Mouse (Mus musculus) macrophage (primary cell): ENCODE data around the gene Zic4. TPM values are rescaled to one million over a fixed set of nuclear protein-coding genes. Genes with fewer than 3 reads are reported as not detected.

Experiments used
- H3K27ac ChIP-seq: fragments of 350-480 bp; formaldehyde crosslinking; 2 replicates; pipeline ENCODE4 v1.9.0; 2021
- H3K36me3 ChIP-seq: fragments of 350-480 bp; formaldehyde crosslinking; 2 replicates; pipeline ENCODE4 v1.9.0; 2021; ENCODE audit errors: inconsistent target
- H3K4me3 ChIP-seq: fragments of 350-480 bp; formaldehyde crosslinking; 2 replicates; pipeline ENCODE4 v1.9.0; 2021; ENCODE audit errors: inconsistent target
- H3K79me2 ChIP-seq: fragments of 350-480 bp; formaldehyde crosslinking; 2 replicates; pipeline ENCODE4 v1.9.0; 2021; ENCODE audit errors: inconsistent target
- WGBS: methylation state at CpG from one replicate; pipeline ENCODE4 v1.1.7; 2026; ENCODE audit warnings: inconsistent platforms; ENCODE audit not compliant: missing documents; 5-methylcytosine and 5-hydroxymethylcytosine counted together
- polyA plus RNA-seq: library from polyadenylated mRNA; stranded (reverse); fragments of 250-400 nt; gene quantifications from 3 replicates; pipeline ENCODE4 v1.2.4, GENCODE M21; 2018; ENCODE audit warnings: inconsistent platforms

Gene Zic4
- polyA plus RNA-seq, 1 experiment from 2014 or later = not detected

DNA sequence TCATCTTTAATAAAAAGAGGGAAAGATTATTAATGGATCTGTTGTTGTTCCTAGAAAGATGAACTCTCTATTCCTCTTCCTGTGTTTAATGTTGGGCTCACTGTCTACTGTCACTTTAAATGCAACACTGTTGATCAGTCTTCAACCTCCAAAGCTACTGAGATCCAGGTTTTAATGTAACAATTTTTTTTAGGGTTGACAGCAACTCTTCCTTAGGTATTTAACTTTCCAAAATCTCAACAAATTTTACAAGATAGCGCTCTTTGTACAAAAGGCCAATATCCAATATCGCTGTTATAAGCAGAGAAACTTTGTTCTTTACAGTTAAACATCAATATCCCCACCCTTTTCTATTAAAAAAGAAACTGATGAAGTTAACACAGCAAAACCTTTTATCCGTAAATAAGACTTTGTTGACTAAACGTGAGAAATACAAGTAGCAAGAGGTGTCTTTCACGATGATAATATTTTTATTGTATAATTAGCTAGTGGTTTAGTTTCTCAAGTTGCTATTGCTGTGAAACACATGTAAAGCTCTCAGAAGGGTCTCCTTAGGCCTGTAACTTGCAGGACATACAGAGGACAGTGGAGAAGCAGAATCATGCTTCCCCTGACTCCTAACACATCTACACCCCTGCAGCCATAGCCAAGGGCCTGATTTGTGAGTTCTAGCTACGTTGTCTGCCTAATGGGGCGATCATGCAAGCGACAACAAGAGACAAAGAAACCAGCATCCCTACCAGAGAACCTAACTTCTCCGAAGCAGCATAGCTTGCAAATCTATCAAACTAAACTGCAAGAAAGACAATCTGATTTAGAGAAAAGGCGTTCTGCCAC lies 3.1 kb upstream of the Zic4 start:
- WGBS = 18% methylated on average over 10 of the region's 10 CpGs
- no peak overlapping the region for H3K27ac ChIP-seq
- H3K36me3 ChIP-seq = no peaks in the 10 kb centered on the region
- no peak overlapping the region for H3K4me3 ChIP-seq
- H3K79me2 ChIP-seq = no peaks in the 10 kb centered on the region

DNA sequence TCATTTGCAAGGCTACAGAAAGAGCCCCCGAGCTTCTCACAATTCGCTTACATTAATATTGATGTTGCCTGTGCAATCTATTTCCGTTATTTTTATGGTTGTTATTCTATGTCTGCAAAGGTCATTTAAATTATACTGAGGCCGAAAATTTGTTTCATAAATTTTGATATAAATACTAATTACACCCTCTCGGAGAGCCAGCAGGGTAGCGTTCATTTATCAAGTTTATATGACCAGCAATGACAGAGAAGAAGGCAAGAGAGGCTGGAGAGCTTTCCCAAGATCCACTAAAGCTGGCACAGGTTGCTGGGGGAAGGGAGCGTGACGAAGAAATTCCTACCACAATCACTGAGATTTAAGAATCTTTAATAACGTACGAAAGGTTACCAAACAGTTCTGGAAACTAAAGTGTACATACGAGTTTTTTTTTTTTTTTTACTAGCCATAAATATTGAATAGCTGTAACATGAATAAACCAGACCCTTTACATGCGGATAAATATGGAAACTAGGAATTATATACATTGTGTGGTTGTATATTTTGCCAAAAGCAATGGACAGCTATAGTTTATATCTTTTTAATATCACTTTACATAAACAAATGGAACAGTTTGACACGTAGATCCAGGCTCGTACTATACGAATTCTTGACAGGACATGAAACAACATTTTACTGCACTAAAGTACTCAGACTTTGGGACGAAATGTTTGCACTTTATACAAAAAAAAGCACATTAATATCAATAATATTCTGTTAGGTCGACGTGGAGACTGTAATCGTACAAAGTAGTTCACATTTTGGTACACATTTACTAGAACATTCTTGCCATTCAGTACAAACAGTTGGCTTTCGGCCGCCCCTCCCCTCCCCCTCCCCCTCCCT lies 1.8 kb upstream of the Zic4 start:
- H3K36me3 ChIP-seq = no peaks in the 10 kb centered on the region
- 13% methylated on average over 21 of the region's 21 CpGs for WGBS
- H3K4me3 ChIP-seq = no peak overlapping the region

DNA sequence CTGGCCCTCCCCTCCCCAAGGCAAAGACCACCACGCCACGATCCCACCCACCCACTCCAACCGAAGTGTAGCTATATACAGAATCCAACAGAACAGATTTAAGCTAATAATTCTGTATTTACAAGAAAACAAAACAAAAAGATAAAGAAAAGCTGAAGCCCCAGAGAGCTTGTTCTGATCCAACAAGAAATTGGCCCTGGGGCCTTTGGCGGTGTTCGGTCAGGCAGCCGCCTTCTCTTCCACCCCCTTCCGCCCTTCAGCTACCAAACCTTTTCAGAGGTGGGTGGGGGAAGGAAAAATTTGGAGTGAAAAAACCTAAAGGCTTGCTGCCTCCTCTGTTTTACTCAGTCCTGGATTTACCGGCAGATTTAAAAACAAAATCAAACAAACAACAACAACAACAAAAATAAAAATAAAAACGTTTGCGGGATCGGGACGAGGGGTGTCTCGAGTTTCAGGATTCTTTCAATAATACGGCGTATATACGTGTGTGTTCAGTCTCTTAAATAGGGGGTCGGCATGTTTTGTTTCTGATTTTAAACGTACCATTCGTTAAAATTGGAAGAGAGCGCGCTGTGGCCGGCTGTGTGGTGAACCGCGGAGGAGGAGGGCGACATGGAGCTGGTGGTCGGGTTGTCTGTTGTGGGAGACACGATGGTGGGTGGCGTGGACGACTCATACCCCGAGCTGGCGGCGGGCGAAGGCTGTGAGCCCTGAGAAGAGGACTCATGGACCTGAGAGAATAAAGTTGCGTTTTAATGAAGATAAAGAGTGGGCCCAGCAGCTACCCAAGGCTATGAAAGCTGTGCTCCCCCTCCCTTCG lies 969 bp upstream of the Zic4 start:
- 7% methylated on average over 33 of the region's 35 CpGs for WGBS
- no peak overlapping the region for H3K27ac ChIP-seq
- no peak overlapping the region for H3K4me3 ChIP-seq
- H3K79me2 ChIP-seq = no peaks in the 10 kb centered on the region
- H3K36me3 ChIP-seq = no peaks in the 10 kb centered on the region

More for the DNA sequence above, 1.8 kb upstream of the Zic4 start:
- Histone ChIP-seq H3K79me2 (no peaks in the 10 kb centered on the region), H3K27ac (no peak overlapping the region)

DNA sequence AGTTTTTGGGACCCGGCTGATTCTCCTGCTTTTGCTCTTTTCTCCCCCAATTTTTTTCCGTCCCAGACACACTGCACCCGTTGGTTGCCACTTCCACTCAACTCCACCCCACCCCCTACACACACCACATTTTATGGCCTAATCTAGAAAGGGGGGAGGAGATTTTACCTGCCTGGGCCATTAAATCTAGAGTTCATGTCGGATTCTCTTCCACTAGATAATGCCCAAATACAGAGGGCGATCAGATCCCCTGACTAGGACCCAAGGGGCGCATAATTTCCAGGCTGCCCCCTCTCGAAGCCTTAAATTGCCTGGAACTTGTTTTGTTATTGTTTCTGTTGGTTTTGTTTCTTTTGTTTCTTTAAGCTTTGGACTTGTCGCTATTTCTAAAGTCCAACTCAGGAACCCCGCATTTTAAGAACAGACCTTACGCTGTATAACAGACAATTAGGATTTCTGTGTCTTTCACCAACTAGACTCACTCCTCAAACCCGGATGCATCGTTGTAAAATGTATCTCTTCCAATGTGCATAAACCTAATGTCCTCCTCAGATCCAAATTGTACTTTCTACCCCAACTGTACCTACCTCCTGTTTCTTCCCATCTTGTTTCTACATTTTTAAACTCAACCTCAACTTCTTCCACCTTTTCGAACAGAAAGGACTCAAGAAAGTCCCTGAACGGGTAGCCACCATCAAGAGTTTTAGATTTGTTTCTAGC lies 958 bp downstream of the Zic4 start:
- WGBS = 12% methylated on average over 14 of the region's 14 CpGs
- no peaks in the 10 kb centered on the region for H3K36me3 ChIP-seq
- no peaks in the 10 kb centered on the region for H3K79me2 ChIP-seq
- H3K27ac ChIP-seq = no peak overlapping the region
- no peak overlapping the region for H3K4me3 ChIP-seq

DNA sequence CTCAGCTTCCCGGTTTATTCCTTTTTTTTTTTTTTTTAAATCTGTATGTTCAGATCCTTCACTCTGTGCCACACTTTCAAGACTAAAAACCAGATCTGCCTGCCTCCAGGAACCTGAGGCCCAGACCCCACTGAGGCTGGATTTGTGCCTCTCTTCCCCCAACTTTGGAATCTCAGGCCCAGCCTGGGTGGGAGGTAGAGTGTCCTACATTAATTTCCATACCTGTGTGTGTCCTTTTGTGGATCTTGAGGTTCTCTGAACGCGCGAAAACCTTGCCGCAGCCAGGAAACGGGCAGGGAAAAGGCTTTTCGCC lies 1.6 kb downstream of the Zic4 start:
- Histone ChIP-seq H3K4me3 (no peak overlapping the region), H3K79me2 (no peaks in the 10 kb centered on the region), H3K27ac (no peak overlapping the region), H3K36me3 (no peaks in the 10 kb centered on the region)
- 1% methylated on average over 7 of the region's 7 CpGs for WGBS

DNA sequence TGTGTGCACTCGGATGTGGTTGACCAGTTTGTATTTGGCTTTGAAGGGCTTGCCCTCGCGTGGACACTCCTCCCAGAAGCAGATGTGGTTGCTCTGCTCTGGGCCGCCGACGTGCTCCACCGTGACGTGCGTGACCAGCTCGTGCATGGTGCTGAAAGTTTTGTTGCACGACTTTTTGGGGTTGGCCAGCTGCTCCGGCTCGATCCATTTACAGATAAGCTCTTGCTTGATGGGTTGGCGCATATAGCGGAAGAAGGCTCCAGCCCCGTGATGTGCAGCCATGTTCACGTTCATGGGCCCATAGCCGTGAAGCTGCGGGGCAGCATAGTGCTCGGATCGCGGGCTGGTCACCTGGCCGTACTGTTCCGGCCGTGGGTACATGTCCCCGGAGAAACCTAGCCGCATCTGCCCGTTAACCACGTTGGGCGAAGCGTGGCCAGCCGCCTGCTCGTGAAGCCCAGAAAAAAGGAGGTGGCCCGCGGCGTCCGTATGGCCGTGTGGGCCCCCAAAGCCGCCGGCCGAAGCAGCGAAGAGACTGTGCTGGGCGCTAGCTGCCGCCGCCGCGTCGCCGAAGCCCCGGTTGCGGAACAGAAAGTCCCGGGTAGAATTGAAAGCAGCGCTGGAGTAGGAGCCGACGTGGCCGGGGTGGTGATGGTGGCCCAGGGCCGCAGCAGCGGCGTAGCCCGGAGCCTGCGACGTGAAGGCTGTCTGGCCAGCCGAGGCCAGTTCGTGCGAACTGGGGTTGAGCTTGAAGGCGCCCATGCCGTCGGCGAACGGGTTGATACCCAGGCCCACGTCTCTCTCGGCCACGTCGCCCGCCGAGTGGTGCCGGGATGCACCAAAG lies 2.1 kb downstream of the Zic4 start:
- WGBS = 3% methylated on average over 77 of the region's 77 CpGs
- Histone ChIP-seq H3K36me3 (no peaks in the 10 kb centered on the region), H3K4me3 (no peak overlapping the region), H3K27ac (no peak overlapping the region), H3K79me2 (no peaks in the 10 kb centered on the region)

DNA sequence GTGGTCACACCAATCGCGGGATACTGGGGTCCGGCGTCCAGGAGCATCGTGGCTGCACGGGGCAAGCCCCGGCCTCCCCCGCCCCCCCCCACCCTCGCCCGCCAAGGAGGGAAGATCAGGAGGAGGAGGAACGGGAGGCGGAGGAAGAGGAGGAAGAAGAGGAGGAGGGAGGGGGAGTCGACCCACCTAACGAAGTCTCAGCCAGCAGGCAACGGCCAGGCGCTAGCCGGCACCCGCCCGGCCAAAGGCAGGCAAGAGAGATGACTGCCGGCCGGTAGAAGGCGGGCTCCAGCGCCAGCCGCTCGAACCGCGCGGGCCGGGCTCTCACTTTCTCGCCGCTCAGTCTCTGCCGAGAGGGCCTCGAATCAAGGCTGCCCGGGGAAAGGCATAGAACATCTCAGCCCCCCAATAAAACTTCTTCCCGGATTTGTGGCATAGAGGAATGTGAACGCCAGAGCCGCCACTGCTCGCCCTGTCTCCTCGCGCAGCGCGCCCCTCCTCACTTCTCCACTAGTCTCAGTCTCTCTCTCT lies 2.8 kb downstream of the Zic4 start:
- H3K27ac ChIP-seq = no peak overlapping the region
- WGBS = 5% methylated on average over 38 of the region's 42 CpGs
- H3K36me3 ChIP-seq = no peaks in the 10 kb centered on the region
- H3K79me2 ChIP-seq = no peaks in the 10 kb centered on the region
- no peak overlapping the region for H3K4me3 ChIP-seq

DNA sequence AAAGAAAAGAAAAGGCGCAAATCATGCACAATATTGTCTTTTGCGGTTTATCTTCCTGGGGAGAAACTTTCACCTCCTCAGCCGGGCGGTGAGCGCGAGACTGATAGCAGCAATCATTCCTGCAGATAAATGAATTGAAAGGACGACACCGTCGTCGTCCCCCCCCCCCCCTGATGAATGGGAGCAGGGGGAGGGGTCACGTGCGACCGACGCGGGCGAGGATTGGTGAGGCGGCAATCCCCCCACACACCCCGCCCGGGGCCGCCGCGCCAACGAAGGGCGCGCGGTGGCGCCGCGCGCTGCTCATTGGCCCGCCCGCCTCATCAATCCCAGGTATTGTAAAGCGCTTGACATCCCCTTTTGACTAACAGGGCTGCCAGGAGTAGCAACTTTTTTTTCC lies 3.5 kb downstream of the Zic4 start, which contains the start of gene Zic1:
Gene Zic1, minus strand, starts transcription at position 147 of the 400 bp plus-strand sequence.
- no peaks in the 10 kb centered on the region for H3K79me2 ChIP-seq
- H3K27ac ChIP-seq = no peak within 1 kb of the TSS
- 11% methylated on average over 14 of the region's 33 CpGs for WGBS
- H3K36me3 ChIP-seq = no peaks in the 10 kb centered on the region
- no peak within 1 kb of the TSS for H3K4me3 ChIP-seq

DNA sequence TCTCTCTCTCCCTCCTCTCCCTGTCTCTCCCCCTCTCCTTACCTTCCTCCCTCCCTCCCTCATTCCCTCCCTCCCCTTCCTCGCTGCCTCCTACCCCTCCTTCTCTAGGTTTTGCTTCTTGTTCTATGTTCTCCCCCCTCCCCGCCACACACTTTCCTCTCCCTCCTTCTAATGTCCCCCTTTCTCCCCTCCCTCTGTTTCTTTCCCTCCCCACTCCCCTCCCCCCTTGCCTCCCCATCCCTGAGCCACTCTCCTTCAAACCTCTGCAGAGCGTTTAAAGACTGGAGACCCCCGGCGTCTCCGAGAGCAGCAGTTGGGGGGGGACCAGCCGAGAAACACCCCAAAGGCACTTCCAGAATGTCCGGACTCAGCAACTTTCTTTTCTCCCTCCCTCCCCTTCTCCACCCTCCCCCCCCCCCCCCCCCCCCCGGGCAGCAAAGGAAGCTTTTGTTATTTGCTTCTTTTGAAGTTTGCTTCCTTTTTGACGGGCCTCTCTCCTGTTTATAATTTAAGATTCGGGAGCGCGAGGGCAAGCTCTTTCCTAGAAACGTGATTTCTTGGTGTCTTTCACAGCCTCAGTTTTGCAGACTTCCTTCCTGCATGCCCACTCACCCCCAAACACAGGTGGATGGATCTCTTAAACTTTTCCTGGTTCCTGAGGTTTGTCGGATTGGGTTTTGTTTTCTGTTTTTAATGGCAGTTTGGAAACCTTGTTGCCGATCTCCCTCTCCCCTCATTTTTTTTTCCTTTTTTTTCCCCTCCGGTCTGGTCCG lies 4.2 kb downstream of the Zic4 start:
- no peaks in the 10 kb centered on the region for H3K79me2 ChIP-seq
- H3K36me3 ChIP-seq = no peaks in the 10 kb centered on the region
- no peak overlapping the region for H3K27ac ChIP-seq
- H3K4me3 ChIP-seq = no peak overlapping the region
- WGBS = 3% methylated on average over 13 of the region's 18 CpGs

DNA sequence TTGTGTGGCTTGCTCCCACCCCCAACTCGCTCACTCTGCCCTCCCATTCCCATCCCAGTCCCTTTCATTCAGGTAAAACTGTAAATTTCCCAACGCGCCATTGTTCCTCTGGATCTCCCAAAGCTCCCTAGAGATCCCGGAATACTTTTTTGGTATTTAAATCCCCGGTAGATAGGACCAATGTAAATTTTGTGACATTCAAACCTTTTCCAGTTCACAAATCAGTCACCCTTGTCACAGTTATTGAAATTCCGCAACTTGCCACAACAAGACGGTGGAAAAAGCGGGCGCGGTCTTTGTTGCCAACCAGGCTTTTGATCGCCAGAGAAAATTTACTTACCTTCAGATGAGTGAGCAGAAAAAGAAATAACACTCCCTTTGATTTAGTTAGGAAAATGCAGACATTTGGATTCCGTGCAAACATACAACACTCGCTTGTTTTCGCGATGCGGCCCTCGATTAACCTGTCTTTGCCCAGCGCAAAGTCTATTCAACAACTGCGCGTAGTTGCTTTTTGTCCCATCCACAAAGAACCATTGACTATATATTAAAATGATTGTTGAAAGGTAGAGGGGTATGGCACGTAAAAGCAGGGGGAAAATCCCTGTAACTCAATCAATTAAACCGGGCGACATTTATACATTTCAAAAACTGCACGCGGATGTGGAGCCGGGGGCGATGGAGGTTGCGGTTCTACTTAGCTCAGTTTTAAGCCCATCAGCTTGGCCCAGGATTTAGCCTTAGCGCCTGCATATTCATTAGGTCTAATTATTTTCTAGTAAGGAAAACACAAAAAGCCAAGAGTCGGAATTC lies 5.0 kb downstream of the Zic4 start:
- Histone ChIP-seq H3K27ac (no peak overlapping the region), H3K4me3 (no peak overlapping the region), H3K79me2 (no peaks in the 10 kb centered on the region), H3K36me3 (no peaks in the 10 kb centered on the region)
- 17% methylated on average over 29 of the region's 30 CpGs for WGBS

DNA sequence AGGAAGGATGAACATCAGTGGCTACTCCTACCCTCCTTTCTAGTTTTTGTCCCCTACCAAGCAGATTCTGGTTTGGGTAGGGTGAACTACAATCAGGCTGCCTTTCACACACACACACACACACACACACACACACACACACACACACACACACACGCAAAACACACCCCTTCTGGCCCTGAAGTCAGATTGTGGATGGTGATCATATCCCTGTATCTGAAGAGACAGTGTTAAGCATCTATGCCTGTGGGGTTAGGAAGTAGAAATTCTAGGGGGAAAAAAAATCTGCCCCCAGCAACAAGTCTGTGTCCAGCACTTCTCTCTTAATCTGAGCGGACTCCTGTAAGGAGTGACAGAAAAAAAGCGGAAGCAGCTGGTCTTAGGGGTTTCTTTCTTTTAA lies 5.9 kb downstream of the Zic4 start:
- Histone ChIP-seq H3K79me2 (no peaks in the 10 kb centered on the region), H3K36me3 (no peaks in the 10 kb centered on the region), H3K27ac (no peak overlapping the region), H3K4me3 (no peak overlapping the region)
- WGBS = 13% methylated on average over 2 of the region's 3 CpGs

DNA sequence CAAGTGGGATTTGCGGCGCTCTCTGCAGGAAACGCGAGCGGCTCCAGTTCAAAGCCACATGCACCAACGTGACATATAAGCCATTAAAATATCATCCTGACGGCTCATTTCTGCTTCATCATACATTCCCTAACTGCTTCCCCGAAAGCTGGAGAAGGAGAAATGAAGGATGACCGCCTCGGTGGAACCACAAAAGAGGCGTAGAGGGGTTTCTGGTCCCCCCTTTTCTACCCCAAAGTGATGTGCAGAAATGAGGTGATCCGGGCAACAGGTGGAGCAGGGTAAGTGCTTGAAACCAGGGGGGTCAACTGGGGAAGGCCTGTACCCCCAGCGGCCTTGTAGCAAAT lies 6.7 kb downstream of the Zic4 start:
- no peak overlapping the region for H3K27ac ChIP-seq
- H3K79me2 ChIP-seq = no peaks in the 10 kb centered on the region
- H3K4me3 ChIP-seq = no peak overlapping the region
- 16% methylated on average over 13 of the region's 13 CpGs for WGBS
- H3K36me3 ChIP-seq = no peaks in the 10 kb centered on the region
